ENCODE assay signal across 25 mouse cellular contexts in the genomic region with DNA sequence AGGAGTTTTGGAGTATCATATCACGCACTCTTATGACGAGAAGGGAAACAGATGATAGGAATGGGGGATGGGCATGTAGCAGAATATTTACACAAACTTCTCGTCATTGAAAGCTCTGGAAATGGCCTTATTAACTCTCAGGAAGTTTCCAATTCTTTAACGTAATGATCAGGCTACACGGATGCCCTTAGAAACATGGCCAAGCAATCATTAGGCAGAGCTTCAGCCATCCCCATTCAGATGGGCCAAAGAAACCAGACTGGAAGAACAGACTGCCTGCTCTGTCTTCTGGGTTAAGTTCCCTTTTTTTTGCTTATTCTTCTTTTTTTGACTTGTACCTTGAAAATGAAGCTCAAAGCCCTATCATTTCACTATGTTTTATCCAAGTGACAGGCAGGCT. TPM values are rescaled to one million over a fixed set of nuclear protein-coding genes. Genes with fewer than 3 reads are reported as not detected.
DNase-seq lines count a peak whose midpoint lies in the region; ATAC-seq and TF ChIP-seq lines count a peak whose summit lies in the region.
"Had no signal": no experiment of that assay in that cellular context is flagged by ENCODE, and none has a peak within 500 bp of the region (broad histone marks: within the 10 kb centered on the region; RNA-seq: fewer than 3 reads in every experiment).

No protein-coding gene starts in this region.

- H3K9me3 ChIP-seq in forebrain, embryonic 14.5 days (replicated peaks; ENCODE audit: control insufficient read depth, low read length): no peaks in the 10 kb centered on the region
- H3K9me3 ChIP-seq in forebrain, embryonic 12.5 days: no peaks in the 10 kb centered on the region
- no peaks in the 10 kb centered on the region for H3K9me3 ChIP-seq in forebrain, embryonic 16.5 days (ENCODE audit: control insufficient read depth, low read length)
- H3K9me3 ChIP-seq in forebrain, embryonic 10.5 days: no peaks in the 10 kb centered on the region
- H3K9me3 ChIP-seq: embryonic facial prominence, embryonic 10.5 days; embryonic facial prominence, embryonic 12.5 days; G1E had no signal

- DNase-seq in forebrain, embryonic 14.5 days (ENCODE audit: low spot score): peak; percentile 25
- no peak for DNase-seq in forebrain, embryonic 10.5 days (ENCODE audit: extremely low spot score, low spot score)
- no peak for DNase-seq in layer of hippocampus, adult 2 months (ENCODE audit: low spot score in 2 of 2)
- no peak for DNase-seq in layer of hippocampus, adult 11-12 months (ENCODE audit: low spot score)
- peak; percentile 61 for DNase-seq in brain, embryonic 14.5 days (ENCODE audit: low read depth)
- DNase-seq in ovary, postnatal 10 days (ENCODE audit: low spot score): no peak
- DNase-seq: adrenal gland, adult 8-10 months; adrenal gland, postnatal 14 days; adrenal gland, postnatal 36 days; B cell, adult 2 months; cerebellum, adult 11 months; cerebellum, adult 18-20 months; cerebellum, adult 8-10 months; cerebellum, adult 9-11 months; cerebellum, postnatal 14 days; cerebellum, postnatal 36 days had no signal

- H3K4me2 ChIP-seq in forebrain, embryonic 14.5 days (ENCODE audit: low read length): no peak overlapping the region
- H3K4me2 ChIP-seq in forebrain, embryonic 12.5 days: no peak overlapping the region
- H3K4me2 ChIP-seq in forebrain, embryonic 16.5 days (ENCODE audit: low read length): no peak overlapping the region
- H3K4me2 ChIP-seq: embryonic facial prominence, embryonic 12.5 days had no signal

- TF ChIP-seq POLR2A in brain, embryonic 14.5 days (IDR thresholded peaks at IDR 0.05; ENCODE audit: borderline replicate concordance, extremely low read depth, insufficient read depth, insufficient read length, poor library complexity, severe bottlenecking): no peak

- no peak for TF ChIP-seq CTCF in layer of hippocampus, adult 2 months (conservative IDR thresholded peaks at IDR 0.05)
- no peak for TF ChIP-seq CTCF in brain, embryonic 14.5 days (IDR thresholded peaks at IDR 0.05; ENCODE audit: borderline replicate concordance, extremely low read depth, insufficient read depth, insufficient read length)

- H3K4me1 ChIP-seq in forebrain, embryonic 14.5 days (ENCODE audit: control insufficient read depth, insufficient read depth, low read length): no peaks in the 10 kb centered on the region
- H3K4me1 ChIP-seq in forebrain, embryonic 12.5 days: peaks cover 5% of the 10 kb centered on the region
- peaks cover 14% of the 10 kb centered on the region for H3K4me1 ChIP-seq in forebrain, embryonic 16.5 days (replicated peaks; ENCODE audit: control insufficient read depth, insufficient read depth, low read length)
- H3K4me1 ChIP-seq in forebrain, embryonic 10.5 days: peaks cover 25% of the 10 kb centered on the region
- H3K4me1 ChIP-seq: embryonic facial prominence, embryonic 12.5 days had no signal

- no peaks in the 10 kb centered on the region for H3K36me3 ChIP-seq in forebrain, embryonic 14.5 days (ENCODE audit: control insufficient read depth, insufficient read depth, low read length)
- H3K36me3 ChIP-seq in forebrain, embryonic 12.5 days (replicated peaks): no peaks in the 10 kb centered on the region
- no peaks in the 10 kb centered on the region for H3K36me3 ChIP-seq in forebrain, embryonic 16.5 days (ENCODE audit: control insufficient read depth, insufficient read depth)
- no peaks in the 10 kb centered on the region for H3K36me3 ChIP-seq in forebrain, embryonic 10.5 days (replicated peaks)
- H3K36me3 ChIP-seq: embryonic facial prominence, embryonic 10.5 days; embryonic facial prominence, embryonic 12.5 days; G1E had no signal

- H3K27me3 ChIP-seq in forebrain, embryonic 14.5 days (replicated peaks; ENCODE audit: control insufficient read depth, insufficient read depth, low read length): no peaks in the 10 kb centered on the region
- peaks cover 5% of the 10 kb centered on the region; the same call in 1 of the 2 replicates for H3K27me3 ChIP-seq in forebrain, embryonic 12.5 days
- H3K27me3 ChIP-seq in forebrain, embryonic 16.5 days (replicated peaks; ENCODE audit: control insufficient read depth, insufficient read depth, low read length): no peaks in the 10 kb centered on the region
- H3K27me3 ChIP-seq in forebrain, embryonic 10.5 days (ENCODE audit: poor library complexity, severe bottlenecking): peaks cover 14% of the 10 kb centered on the region
- H3K27me3 ChIP-seq: CH12.LX; embryonic facial prominence, embryonic 12.5 days; Patski had no signal

- 56% methylated on average over 5 of the region's 5 CpGs for WGBS in forebrain, embryonic 14.5 days
- 70% methylated on average over 5 of the region's 5 CpGs for WGBS in forebrain, embryonic 12.5 days
- WGBS in forebrain, embryonic 16.5 days: 49% methylated on average over 5 of the region's 5 CpGs
- WGBS in forebrain, embryonic 10.5 days: 85% methylated on average over 5 of the region's 5 CpGs

- no peak for ATAC-seq in forebrain, embryonic 14.5 days
- ATAC-seq in forebrain, embryonic 12.5 days (ENCODE audit: low FRiP score): no peak
- ATAC-seq in forebrain, embryonic 16.5 days: peak; percentile 58; the same call in 1 of the 2 replicates
- ATAC-seq: activated CD4-positive, CD25-positive, alpha-beta regulatory T cell, adult 4 months; CD4-positive, CD25-positive, alpha-beta regulatory T cell, adult 4 months; Patski had no signal

- H3K9ac ChIP-seq in forebrain, embryonic 14.5 days (ENCODE audit: low read length): no peak overlapping the region
- no peak overlapping the region for H3K9ac ChIP-seq in forebrain, embryonic 12.5 days
- H3K9ac ChIP-seq in forebrain, embryonic 16.5 days (replicated peaks; ENCODE audit: low read depth, low read length): no peak overlapping the region
- H3K9ac ChIP-seq: embryonic facial prominence, embryonic 12.5 days had no signal

- H3K4me3 ChIP-seq in forebrain, embryonic 14.5 days (ENCODE audit: low read depth, low read length): no peak overlapping the region
- H3K4me3 ChIP-seq in forebrain, embryonic 12.5 days (replicated peaks): no peak overlapping the region
- H3K4me3 ChIP-seq in forebrain, embryonic 16.5 days (replicated peaks; ENCODE audit: low read length): no peak overlapping the region
- no peak overlapping the region for H3K4me3 ChIP-seq in forebrain, embryonic 10.5 days
- peak overlapping the region; percentile 46 for H3K4me3 ChIP-seq in layer of hippocampus, adult 2 months
- H3K4me3 ChIP-seq: embryonic facial prominence, embryonic 10.5 days; embryonic facial prominence, embryonic 12.5 days had no signal

- H3K27ac ChIP-seq in forebrain, embryonic 14.5 days (ENCODE audit: low read depth, low read length): no peak overlapping the region
- no peak overlapping the region for H3K27ac ChIP-seq in forebrain, embryonic 12.5 days
- H3K27ac ChIP-seq in forebrain, embryonic 16.5 days (ENCODE audit: low read length): no peak overlapping the region
- no peak overlapping the region for H3K27ac ChIP-seq in forebrain, embryonic 10.5 days
- H3K27ac ChIP-seq in layer of hippocampus, adult 2 months: peak overlapping the region; percentile 85
- H3K27ac ChIP-seq: embryonic facial prominence, embryonic 10.5 days; embryonic facial prominence, embryonic 12.5 days had no signal

RNA-seq across cellular contexts. Expression of a gene that starts 3.7 kb away (rescaled TPM):
- 0.55 and 0.66 TPM in 2 replicates for polyA plus RNA-seq in forebrain, embryonic 14.5 days (2014; fragmentation: Nextera tagmentation; extraction: Ambion mirVana)
- polyA plus RNA-seq in forebrain, embryonic 12.5 days (2016; fragmentation: Nextera tagmentation; extraction: Ambion mirVana): 0.08 and 0.14 TPM in 2 replicates
- polyA plus RNA-seq in forebrain, embryonic 16.5 days (2015; fragmentation: Nextera tagmentation; extraction: Ambion mirVana): 1.4 and 1.5 TPM in 2 replicates
- 0.04 and 0.19 TPM in 2 replicates for polyA plus RNA-seq in forebrain, embryonic 10.5 days (2016; fragmentation: Nextera tagmentation; extraction: Ambion mirVana)
- total RNA-seq in layer of hippocampus, adult 2 months (2021): 10 to 100 TPM; 44.7 to 45.7 TPM
- polyA plus RNA-seq in brain, embryonic 14.5 days (2012; rRNA removed): 0.16 and 0.20 TPM in 2 replicates
- total RNA-seq: CH12.LX had no signal
- polyA plus RNA-seq: G1E had no signal

Comparison
In these comparisons a context has a peak if more than half of its experiments do, and no peak if none do; other contexts are left out.
1. DNase-seq: peak in forebrain, embryonic 14.5 days (single experiment) and brain, embryonic 14.5 days (single experiment); none in forebrain, embryonic 10.5 days (single experiment), layer of hippocampus, adult 2 months (0 of 2), layer of hippocampus, adult 11-12 months (single experiment) and ovary, postnatal 10 days (single experiment).